Mouse (Mus musculus): ENCODE results near the gene Stag1.
"Not testable (repeated sequence)": the region's sequence is repeated elsewhere in the genome, so short reads cannot be mapped to it uniquely, and the experiment has no call there.

Stag1 gene

DNA sequence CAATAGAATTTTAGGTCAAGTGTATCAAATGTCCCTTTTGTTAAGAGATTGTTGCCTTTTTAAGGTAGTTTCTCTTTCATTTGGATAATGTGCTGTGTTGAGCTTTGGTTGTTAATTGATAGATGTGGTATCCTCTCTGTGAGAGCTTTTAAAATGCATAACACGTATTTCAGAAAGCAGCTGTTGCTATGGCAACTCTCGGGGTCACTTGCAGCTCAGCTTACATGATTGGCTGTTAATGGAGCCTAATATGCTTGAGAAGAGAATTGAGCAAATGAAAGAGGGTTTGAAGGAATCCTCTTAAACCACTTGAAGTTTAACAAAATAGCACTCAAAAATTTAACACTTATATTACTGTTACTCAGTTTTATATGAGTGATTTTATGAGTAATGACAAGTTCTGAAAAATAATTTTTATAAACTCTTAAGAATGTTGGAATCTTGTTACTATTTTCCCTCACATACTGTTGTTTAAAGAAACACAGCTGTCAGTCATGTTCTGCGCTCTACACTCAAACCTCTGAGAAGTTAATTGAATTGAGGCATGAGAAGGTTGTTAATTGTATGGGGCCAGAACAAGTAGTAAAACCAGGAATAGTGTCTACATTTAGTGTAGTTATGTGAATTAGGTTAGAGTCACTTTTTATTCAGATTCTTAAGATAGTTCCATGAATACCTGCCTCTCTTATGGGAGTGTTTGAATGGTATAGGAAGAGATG lies 88.3 kb downstream of the Stag1 start:
- ATAC-seq (ENCODE audit: low TSS enrichment): peak; percentile 59; the same call in 1 of the 2 replicates

DNA sequence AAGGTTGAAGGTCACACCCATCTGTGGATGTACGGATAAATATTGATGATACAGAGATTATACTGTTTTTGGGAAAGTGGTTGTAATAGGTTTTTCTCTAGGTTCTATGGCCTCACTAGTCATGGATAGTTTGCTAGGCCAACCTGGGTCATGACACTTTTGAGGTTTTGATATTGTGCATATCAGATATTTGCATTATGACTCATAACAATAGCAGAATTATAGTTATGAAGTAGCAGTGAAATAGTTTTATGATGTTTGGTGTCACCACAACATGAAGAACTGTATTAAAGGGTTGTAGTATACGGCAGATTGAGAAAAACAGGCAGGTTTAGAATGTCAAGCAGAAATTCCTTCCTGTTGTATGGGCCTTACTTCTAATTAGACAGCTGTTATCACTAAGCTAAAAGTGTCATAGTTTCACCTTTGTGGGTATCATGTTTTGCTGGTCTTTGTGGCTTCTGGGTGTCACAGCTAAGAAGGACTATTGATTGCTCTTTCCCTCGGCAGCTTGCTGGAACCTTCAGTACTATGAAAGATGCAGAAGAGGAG lies 92.2 kb downstream of the Stag1 start:
- ATAC-seq (ENCODE audit: low TSS enrichment): no peak

DNA sequence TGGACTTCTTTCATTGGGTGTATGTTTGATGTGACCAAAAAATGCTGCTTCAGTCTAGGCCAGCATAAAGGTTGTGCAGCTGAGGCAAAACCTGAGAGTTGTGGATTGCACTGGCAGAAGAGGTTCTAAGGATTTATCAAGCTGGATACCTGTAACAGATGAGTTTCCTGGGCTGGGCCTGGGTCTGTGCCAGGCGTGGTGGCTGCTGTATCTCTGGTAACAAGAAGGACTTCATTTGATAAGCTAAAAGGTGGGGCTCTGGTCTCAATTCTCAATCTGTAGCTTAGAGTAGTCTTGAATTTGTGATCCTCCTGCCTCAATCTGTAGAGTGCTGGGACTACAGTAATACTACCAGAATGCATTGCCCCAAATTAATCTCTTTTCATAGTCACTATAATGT lies 94.6 kb downstream of the Stag1 start:
- no peak for ATAC-seq (ENCODE audit: low TSS enrichment)

DNA sequence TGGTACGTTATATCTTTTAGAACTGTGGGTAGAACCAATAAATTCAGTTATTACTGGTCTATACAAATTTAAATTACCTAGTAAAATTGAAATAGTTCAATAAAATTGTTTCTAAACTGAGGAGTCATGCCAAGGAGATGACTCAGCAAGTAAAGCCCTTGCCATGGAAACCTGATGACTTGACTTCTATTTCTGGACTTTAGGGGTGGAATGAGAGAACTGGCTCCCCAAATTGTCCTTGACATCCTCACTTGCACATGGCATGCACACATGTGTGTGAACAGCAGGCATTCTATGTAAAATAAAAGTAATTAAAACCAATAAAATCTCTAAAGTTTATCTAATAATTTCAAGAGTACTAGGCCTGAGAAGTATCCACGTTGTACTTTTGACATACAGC lies 98.9 kb downstream of the Stag1 start:
- 0 out of 2 replicates have a peak, but pooled peaks have one; percentile 31 for ATAC-seq (ENCODE audit: low TSS enrichment)

DNA sequence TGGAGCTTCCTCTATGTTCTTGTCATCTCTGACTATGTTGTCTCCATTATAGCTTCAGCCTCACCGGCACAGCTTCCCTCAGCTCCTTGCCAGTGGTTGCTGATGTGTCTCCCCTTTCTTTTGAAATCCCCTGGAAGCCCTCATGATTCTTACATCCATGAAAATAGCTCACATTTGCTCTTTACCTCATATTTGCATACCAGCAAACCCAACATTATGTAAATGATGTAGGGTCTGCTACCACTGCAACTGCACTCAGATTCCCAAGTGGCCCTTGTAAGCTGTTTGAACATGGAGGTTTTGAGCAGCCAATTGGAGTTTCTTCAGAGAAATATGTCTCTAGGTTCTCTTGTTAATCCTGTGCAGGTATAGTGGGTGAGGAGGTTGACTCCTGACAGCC lies 110.0 kb downstream of the Stag1 start:
- ATAC-seq (ENCODE audit: low TSS enrichment): no peak

DNA sequence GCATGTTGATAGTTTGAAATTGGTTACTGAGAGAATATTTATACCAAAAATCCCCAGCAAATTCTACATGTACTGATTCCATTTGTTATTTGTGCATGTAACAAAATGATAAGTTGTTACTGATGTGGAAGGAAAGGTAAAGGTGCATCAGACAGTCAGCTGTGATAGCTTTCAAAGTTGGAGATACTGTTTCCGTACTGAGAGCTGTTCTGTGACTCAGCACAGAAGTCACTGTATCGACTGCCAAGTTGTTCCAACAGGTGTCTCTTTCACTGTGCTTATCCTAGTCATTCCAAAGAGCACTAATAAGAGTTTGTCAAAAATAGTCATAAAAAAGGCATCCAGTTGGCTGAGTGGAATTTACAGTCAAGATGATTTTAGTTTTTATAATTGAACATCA lies 114.1 kb downstream of the Stag1 start:
- ATAC-seq (ENCODE audit: low TSS enrichment): no peak

DNA sequence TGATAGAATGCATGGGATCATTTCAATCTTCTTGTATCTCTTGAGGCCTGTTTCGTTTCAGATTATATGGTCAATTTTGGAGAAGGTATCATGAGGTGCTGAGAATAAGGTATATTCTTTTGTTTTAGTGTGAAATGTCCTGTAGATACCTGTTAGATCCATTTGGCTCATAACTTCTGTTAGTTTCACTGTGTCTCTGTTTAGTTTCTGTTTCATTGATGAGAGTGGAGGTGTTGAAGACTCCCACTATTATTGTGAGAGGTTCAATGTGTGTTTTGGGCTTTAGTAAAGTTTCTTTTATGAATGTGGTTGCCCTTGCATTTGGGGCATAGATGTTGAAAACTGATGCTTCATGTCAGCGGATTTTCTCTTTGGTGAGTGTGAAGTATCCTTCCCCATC lies 127.2 kb downstream of the Stag1 start:
- ATAC-seq (ENCODE audit: low TSS enrichment): not testable (repeated sequence)

DNA sequence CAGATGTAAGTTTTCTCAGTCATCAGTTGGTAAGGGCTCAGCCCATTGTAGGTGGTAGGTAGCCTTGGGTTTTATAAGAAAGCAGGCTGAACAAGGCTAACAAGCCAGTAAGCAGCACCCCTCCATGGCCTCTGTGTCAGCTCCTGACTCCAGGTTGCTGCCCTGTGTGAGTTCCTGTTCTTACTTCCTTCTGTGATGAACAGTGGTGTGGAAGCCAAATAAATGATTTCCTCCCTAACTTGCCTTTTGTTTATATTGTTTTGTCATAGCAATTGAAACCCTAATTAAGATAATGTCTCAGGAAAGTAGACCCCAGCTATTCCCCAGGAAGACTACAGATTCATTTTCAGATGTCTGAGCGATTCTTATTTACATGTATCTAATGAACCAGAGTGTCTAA lies 134.2 kb downstream of the Stag1 start:
- ATAC-seq (ENCODE audit: low TSS enrichment): no peak

DNA sequence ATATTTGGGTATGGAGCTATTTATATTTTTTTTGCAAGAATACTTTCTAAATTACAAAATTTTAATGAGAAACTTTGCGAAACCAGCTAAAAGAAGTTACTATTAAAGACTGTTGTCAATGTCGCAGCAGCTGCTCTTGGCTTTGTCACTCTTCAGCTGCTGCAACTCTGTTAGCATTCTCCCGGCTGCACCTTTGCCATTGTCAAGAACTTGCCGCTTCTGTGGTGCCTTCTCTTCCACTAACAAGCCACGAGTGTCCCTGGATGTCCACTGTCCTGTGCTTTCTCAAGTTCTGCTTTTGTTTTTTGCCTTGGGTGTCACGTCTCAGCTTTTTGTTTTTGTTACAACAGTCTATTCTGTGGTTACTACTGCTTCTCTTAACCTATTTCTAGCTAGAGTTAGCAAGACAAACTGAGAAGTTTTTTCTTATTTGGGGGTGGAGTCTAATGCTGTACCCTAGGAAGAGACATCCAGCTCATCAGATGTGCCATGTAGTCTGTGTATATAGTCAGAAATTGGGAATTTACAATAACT lies 136.4 kb downstream of the Stag1 start:
- no peak for ATAC-seq (ENCODE audit: low TSS enrichment)

DNA sequence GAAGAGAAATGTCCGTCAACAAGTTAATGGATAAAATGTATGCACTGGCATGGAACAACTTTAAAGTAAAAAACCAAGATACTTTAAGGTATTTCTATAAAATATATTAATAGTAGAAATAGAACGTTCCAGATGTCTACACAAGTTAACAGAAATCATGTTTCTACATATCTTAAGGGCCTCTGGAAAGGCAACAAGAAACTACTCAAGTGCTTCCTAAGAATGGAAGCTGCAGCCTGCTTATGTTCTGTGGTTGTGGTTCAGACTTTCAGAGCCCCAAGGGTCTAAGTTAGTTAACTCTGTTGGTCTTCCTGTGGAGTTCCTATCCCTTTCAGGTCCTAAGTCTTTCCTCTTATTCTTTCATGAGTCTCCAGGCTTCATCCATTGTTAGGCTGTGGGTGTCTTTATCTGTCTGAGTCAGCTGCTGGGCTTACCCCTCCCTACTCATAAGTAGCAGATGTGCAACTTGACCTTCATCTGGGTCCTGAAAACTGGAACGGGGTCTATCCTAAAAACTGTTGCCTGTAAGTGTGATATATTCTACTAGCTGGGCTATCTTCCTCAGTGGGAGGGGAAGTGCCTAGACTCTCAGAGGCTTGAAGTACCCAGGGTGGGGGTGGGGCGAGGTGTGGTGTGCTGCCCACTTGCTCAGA lies 138.5 kb downstream of the Stag1 start:
- ATAC-seq (ENCODE audit: low TSS enrichment): no peak

DNA sequence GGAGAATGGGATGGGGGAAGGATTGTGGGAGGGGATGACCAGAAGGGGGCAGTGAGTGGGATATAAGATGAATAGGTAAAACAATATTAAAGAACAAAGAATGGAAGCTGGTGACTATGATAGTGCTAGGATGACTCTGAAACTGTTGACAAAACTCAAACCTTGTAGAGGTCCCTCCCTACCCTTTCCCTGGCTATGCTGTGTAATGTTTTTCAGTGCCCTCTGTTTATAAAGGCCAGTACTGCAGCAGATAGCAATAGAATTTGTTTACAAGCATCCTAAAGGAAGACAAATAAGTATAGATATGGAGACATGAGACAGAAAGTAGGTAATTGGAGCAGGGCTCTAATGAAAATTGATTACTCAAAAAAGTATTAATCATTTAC lies 139.0 kb downstream of the Stag1 start:
- ATAC-seq (ENCODE audit: low TSS enrichment): no peak

DNA sequence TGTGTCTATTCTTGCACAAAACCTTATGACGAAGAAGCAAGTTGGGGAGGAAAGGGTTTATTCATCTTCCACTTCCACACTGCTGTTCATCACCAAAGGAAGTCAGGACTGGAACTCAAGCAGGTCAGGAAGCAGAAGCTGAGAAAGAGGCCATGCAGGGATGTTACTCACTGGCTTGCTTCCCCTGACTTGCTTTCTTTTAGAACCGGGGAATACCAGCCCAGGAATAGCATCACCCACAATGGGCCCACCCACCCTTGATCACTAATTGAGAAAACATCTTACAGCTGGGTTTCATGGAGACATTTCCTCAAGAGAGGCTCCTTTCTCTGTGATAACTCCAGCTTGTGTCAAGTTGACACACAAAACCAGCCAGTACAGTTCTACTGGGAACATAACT lies 179.6 kb downstream of the Stag1 start:
- ATAC-seq (ENCODE audit: low TSS enrichment): not testable (repeated sequence)

DNA sequence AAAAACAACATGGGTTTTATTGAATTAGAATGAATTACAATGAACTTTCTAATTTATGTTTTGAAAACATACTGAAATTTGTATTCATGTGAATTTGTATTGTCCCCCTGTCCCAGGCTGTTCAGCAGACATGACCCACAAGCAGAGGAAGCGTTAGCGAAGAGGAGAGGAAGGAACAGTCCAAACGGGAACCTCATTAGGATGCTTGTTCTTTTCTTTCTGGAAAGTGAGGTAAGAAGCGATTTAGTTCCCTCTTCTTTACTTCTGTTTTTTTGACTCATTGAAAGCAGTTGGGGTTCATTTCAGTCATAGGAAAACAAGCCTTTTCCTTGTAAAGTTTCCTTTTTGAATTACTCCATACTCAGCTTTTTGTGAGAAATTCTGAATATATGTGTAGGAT lies 268.4 kb downstream of the Stag1 start:
- ATAC-seq (ENCODE audit: low TSS enrichment): no peak

DNA sequence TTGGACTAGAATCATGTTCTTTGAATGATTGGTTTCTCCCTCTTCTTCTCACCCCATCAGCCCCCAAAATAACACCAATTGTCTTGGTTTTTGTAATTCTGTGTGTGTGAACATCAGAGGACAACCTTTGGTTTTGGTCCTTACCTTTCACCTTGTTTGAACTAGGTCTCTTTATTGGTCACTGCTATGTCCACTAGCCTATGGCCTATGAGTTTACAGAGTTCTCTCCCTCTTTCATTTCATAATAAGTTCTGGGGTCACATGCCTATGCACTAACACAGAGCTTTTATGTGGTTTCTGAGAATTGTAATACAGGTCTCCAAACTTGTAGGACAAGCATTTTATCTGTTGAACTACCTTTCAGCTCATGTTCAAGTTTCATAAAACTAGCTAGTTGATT lies 272.0 kb downstream of the Stag1 start:
- ATAC-seq (ENCODE audit: low TSS enrichment): no peak

DNA sequence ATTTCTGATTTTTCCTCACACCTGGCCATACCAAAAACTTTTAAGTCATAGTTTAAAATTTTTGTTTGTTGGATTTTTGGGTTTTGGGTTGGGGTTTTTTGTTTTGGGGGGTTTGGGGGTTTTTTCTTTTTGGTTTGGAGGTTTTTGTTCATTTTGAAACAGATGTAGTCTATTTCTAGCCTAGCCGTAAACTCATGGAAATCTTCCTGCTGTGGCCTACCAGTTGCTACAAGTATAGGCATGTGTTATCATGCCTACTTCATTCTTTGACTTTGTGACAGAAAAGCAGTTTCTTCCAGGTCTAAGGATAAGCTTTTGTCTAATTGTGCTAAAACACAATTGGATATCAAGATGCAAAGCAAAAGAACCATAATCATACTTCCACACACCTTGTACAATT lies 298.5 kb downstream of the Stag1 start:
- no peak for ATAC-seq (ENCODE audit: low TSS enrichment)

DNA sequence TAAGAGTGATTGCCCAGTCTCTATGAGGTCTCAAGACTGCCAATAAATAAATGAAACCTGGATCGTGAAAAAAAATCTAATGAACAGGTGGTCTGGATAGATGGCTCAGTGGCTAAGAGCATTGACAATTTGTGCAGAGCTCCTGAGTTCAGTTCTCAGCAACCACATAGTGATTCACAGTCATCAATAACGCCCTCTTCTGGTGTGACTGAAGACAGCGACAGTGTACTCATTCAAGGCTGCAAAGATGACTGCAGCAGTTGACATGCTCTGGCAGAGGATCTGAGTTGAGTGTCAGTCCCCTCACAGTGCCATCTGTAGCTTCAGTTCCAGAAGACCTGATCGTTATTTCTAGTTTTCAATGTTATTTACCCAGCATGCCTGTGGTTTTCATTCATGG lies 300.4 kb downstream of the Stag1 start:
- ATAC-seq (ENCODE audit: low TSS enrichment): no peak

DNA sequence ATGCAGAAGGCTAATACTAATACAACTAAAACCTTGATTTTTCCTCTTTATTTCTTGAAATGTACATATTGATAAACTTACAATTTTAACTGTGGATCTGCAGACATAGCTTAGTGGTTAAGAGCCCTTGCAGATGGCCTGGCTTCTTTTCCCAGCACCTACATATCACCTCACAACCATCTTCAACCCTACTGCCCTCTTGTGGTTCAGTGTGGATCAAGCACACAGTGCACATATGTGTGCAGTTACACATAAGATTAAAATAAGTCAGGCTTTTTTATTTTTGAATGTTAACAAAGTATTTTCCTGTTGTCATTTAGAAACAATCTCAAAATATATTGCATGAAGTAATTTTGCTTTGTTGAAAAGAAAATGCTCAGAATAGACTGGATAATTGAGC lies 312.8 kb downstream of the Stag1 start:
- no peak for ATAC-seq (ENCODE audit: low TSS enrichment)

DNA sequence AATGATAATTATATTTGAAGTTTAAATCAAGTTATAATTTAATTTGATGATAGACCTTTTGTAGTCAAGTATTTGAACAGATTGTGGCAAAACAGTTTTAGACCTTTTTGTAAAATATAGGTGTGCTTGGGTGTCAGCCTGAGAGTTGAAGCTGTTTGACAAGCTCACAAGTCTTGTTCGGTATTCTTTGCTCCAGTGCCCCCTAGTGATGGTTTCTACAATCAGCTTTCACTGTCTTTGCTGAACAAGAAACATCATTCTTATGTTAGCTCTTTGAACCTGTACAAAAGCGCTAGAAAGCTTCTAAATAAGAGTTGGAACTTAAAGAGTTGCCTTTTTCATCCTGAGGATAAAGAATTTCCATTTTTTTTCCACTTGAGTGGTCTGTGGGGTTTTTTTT lies 319.5 kb downstream of the Stag1 start:
- peak; percentile 78 for ATAC-seq (ENCODE audit: low TSS enrichment)

DNA sequence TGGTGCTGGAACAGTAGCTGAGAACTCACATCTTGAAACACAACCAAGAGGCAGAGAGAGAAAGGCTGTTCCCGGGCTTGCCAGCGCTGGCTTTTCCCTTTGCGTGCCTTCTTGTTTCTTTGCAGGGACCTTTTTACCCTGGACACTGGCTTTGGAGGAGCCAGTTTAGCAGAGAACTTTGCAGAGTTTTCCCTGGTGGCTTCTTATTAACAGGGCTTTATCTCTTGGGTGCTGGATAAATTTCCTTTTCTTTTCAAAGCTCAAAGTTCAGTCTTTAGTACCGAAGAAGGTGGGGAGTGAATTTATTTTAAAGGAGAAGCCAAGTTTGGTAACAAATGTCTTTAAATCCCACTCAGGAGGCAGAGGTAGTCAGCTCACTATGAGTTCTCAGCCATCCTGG lies 329.0 kb downstream of the Stag1 start:
- no peak for ATAC-seq (ENCODE audit: low TSS enrichment)

DNA sequence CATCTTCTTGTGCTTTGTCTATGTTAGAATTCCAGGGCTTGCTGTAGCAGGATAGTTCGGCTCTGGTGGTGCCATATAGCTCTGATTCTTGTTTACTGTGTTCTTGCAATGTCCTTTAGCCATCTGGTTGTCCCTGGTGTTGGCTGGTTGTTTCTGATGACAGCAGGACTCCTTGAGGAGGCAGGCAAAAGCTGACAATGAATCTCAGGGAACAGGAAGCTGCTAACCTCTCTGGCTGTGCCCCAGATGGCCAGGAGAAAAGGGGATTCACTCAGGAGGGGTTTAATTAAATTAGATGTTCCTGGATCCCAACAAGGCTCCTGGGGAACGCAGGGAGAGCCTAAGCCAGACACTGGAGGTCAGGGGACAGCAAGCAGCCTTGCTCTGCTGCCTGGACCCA lies 344.4 kb downstream of the Stag1 start:
- ATAC-seq (ENCODE audit: low TSS enrichment): no peak

DNA sequence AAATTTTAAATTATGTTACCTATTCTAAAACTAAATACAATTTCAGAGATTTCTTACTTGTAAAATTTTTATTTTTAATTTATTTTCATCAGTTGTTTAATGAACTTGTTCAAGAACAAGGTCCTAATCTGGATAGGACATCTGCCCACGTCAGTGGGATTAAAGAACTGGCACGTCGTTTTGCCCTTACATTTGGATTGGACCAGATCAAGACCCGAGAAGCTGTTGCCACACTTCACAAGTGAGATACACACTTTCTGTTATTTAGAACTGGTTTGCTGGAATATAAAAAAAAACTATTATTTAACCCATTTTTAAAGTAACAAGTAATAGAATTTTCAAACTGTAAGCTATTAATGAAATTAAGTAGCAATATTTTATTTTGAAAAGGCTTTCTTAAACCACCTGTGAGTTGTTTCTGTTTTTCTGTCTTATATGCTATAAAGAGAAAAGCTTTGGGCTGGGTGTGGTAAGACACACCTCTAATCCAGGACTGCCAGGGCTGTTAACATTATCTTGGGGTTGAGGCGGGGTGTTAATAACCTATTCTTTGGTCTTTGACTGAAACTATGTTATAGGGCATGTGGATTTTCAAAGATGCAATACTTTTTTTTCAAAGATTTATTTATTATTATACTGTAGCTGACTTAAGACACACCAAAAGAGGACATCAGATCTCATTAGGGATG lies 347.2 kb downstream of the Stag1 start:
- ATAC-seq (ENCODE audit: low TSS enrichment): no peak

DNA sequence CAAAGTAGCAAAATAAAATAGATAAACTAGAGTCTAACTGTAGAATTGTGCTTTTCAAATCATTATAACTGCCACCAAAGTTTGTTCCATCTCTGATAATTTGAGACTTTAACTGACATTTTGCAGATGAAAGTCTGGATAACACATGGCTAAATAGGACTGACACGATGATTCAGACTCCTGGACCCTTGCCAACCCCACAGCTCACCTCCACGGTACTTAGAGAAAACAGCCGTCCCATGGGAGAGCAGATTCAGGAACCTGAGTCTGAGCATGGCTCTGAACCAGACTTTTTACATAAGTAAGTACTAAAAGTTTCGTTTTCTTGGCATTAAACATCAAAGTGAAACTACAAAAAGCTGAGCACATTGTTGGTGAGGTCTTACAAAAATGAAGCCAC lies 353.9 kb downstream of the Stag1 start:
- ATAC-seq (ENCODE audit: low TSS enrichment): peak; percentile 31; the same call in 1 of the 2 replicates
